Mouse (Mus musculus): ENCODE measurements around the gene Tmem163.

- no peak for TF ChIP-seq CTCF (IDR thresholded peaks at IDR 0.05; ENCODE audit: control insufficient read depth, insufficient read depth, low read length)
- no peak for TF ChIP-seq POLR2A (IDR thresholded peaks at IDR 0.05; ENCODE audit: borderline replicate concordance, control insufficient read depth, low read depth, low read length)
Observed at GRCm38 (mm10) chr1:127444836-127445485, 234.4 kb downstream of the Tmem163 start.
